Mouse (Mus musculus) adrenal gland, adult 18-20 months (tissue): ENCODE results near the gene Yy2. TPM values are rescaled to one million over a fixed set of nuclear protein-coding genes. Genes with fewer than 3 reads are reported as not detected.
A peak's percentile ranks its signal among the peaks of the same experiment; 100 is the strongest.

ENCODE experiments used
- DNase-seq, 2 experiments: peaks; one replicate each; pipeline ENCODE4 v3.0.0; 2021 to 2022; ENCODE audit warnings: low spot score in 2 of 2
- long read RNA-seq, 2 experiments: library from polyadenylated mRNA; stranded (forward); transcript quantifications; one replicate each; pipeline ENCODE4 v2.0.0; 2021
- total RNA-seq, 2 experiments: library from RNA; stranded (reverse); gene quantifications; 1 replicate in 1 of 2; 2 replicates in 1 of 2; pipeline ENCODE4 v1.2.3; 2021

Yy2 gene
- under 1 TPM; 0.27 to 0.67 TPM for total RNA-seq
- long read RNA-seq, experiment 1, result 0 reads
- long read RNA-seq, experiment 2, result 0 reads

DNA sequence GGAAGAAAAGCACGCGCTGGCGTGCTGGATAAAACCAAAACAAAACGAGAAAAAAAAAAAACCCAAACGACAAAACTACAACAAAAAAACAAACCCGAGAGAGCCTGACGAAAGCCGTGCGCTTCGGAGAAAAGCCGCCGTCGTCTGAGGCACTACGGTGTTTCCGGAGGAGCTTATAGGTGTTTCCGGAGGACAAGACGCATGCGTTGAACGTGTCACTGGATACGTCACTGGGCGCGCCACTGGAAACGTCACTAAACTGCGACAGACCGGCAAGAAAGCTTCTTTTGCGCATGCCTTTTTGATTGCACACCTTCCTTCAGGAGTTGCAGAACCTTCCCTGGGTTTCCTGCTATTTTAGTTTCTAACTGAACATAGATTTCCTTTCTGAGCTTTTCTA lies at the start of gene Yy2:
TSS of gene Yy2 (minus strand) at position 146 of the 400 bp plus-strand sequence.
- DNase-seq, result no peak

- peak in 1 of 2 experiments; percentile 29 for DNase-seq
These were observed 44.1 kb upstream of the Yy2 start for GRCm38 (mm10) chrX:157612894-157613293.

GRCm38 (mm10) chrX:157601450-157601849 lies 32.7 kb upstream of the Yy2 start:
- no peak for DNase-seq

DNA sequence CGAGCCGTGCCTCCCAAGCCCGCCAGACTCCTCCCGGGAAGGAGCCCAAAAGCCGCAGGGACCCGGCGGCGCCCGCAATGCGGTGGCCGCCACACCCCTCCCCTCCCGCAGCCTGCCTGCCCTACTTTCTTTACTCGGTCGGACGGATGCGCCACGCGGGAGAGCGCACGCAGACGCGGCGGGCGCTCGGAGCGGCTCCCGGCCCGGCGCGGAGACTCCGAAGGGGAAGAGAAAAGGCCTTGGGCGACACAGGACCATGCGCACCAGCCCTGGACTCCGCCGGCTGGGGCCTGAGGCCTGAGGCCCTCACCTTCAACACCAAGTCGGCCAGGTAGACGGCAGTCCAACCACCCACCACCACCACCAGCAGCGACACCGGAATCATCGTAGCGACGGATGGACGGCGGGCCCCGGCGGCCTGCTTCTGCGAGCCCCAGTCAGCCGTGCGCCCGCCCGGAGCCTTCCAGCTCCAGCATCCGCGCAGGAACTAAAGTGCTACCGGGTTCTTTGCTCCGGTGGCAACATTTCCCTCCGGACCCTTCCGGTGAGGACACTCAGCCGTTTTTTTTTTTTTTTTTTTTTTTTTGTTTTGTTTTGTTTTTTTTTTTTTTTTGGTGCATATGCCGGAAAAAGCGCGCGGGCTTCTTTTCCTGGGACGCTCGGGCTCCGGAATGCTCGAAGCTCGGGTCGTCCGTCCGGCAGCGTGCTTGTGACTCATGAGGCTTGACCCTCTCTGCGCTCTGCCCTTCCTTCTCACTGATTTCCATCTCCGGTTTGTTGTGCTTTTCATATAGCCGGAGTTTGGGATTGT lies 29.6 kb upstream of the Yy2 start, which contains the start of gene Mbtps2:
TSS of gene Mbtps2 (minus strand) at position 530 of the 811 bp plus-strand sequence.
- peak; percentile 39 to 49 for DNase-seq

- no peak for DNase-seq
These were observed 28.9 kb upstream of the Yy2 start for GRCm38 (mm10) chrX:157597585-157598185.

DNA sequence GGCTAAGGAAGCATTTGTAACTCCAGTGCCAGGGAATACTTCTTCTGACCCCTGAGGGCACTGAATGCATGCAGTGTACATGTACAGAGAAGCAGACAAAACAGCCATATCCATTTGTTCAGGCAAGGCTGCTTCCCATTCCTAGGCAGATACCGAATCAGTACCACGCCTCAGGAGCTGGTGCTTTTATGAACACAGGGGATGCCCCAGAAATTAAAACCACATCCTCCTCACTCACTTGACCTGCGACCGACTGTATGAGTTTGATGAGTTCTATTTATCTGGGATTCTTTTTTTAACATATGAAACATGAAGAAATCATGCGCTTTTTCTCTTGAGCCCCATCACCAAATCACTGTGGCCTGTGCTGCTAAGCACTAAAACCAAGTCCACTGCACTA lies 28.0 kb upstream of the Yy2 start:
- no peak for DNase-seq

- DNase-seq, result no peak
These were observed 27.1 kb upstream of the Yy2 start for GRCm38 (mm10) chrX:157595927-157596326.

DNA sequence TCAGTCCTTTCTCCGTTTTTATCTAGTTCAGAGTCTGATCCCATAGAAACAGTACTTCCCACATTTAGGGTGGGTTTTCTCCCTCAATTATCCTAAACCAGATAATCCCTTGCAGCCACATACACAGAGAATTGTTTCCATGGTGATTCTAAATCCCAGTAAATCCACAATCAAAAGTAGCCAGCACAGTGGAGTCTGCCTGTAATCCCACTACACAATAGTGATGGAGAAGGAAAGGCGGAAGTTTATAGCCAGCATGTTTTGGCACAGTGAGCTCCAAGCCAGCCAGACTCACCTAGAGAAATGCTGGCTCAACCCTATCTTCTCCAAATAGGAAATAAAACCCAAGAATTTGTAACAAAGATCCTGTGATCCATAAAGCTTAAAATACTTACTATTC lies 25.8 kb upstream of the Yy2 start:
- no peak for DNase-seq

DNA sequence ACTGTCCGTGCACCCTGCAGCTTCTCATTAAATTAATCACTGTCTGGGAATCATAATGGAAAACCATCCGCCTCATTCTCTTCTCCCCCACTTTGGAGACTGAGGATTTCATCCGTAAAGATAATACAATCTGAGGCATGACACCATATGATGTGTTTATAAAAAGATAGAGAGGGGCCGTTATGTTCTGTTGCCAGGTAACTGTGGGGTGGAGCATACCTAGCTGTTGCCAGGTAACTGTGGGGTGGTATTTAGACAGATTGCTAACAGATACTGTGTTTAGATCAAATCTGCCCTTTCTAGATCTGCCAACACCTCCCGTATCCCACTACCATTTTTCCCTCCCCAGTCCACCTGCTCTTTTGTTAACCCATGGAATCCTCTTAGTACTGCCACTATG lies 18.2 kb upstream of the Yy2 start:
- DNase-seq, result no peak

DNA sequence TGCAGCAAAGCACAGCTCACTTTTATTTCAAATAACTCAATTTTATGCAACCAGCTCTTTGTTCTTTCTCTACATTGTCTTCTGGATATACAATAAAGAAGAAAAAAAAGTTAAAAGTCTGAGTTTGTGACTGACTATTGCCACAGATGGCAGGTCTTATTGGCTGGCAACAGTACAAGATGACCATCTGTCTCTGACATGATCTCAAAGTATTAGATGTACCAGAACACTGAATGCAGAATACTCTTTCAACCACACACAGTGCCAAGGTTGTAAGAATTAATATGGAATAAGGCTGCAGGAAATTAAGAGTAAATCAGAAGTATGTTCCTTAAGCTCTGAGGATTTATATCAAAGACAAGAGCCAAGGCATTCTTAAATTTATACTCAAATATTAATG lies 17.6 kb upstream of the Yy2 start:
- no peak for DNase-seq

DNA sequence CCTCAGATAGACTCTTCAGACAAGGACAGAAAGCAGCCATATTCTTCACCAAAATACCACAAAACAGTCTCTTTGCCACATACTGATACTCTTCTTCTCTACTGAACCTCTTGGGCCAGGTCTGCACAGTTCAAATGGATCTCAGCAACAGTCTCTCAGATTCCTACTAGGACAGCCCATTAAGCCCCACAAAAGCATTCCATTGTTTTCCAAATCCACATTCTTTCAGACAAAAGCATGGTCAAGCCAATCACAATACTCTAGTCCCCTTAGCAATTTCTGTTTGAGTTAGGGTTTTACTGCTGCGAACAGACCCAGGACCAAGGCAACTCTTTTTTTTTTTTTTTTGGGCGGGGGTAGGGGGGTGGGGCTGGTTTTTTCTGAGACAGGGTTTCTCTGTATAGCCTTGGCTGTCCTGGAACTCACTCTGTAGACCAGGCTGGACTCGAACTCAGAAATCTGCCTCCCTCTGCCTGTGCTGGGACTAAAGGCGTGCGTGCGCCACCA lies 10.4 kb upstream of the Yy2 start:
- DNase-seq, result no peak

- no peak for DNase-seq
These were observed 5.9 kb upstream of the Yy2 start for GRCm38 (mm10) chrX:157574683-157575082.

DNA sequence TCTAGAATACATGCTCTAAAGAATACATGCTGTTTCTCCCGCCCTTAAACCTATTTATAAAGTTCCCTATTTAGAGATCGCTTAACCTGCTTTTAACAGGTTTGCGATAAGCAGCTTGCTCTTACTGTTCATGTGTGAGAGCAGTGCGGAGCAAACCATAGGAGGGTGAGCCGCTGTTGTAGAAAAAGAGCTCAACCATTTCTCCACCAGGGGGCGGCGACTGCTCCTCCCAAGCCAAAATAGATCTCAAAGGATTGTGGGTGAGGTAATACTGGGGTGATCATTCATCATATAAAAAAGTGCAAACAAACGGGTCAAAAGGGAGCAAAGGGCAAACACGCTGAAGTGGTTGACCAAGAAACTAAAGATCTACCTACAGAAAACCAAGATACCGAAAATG lies 5.0 kb downstream of the Yy2 start:
- DNase-seq, result peak in 1 of 2 experiments; percentile 18

GRCm38 (mm10) chrX:157547082-157547481 lies 21.7 kb downstream of the Yy2 start:
- DNase-seq, result no peak

Other genes with a start within 250 kb of the Yy2 start
- gene Phex, start 153.7 kb downstream of the Yy2 start, total RNA-seq, result under 1 TPM; 0.20 to 0.22 TPM
- gene Sms, start 76.7 kb downstream of the Yy2 start, total RNA-seq, result 10 to 100 TPM; 10.6 to 17.1 TPM
- 10 to 100 TPM; 14.3 to 24.8 TPM for gene Mbtps2, start 29.7 kb upstream of the Yy2 start, total RNA-seq
- 10 to 100 TPM; 20.9 to 26.9 TPM for gene Smpx, start 129.9 kb upstream of the Yy2 start, total RNA-seq
- not detected for gene Klhl34, start 249.4 kb upstream of the Yy2 start, total RNA-seq